Mouse (Mus musculus): ENCODE measurements around the gene Mcpt1. TPM values are rescaled to one million over a fixed set of nuclear protein-coding genes. Genes with fewer than 3 reads are reported as not detected.

Mcpt1 gene
- polyA plus RNA-seq, 1 experiment from 2014 or later, result not detected

Other genes with a start within 250 kb of the Mcpt1 start
- 20.2 and 21.6 TPM in 2 replicates for gene Adcy4, start 233.9 kb upstream of the Mcpt1 start, polyA plus RNA-seq (2015; fragmentation: Nextera tagmentation; extraction: Ambion mirVana)
- gene Ripk3, start 229.1 kb upstream of the Mcpt1 start, polyA plus RNA-seq (2015; fragmentation: Nextera tagmentation; extraction: Ambion mirVana), result 41.1 and 44.4 TPM in 2 replicates
- 156 and 160 TPM in 2 replicates for gene Nfatc4, start 194.8 kb upstream of the Mcpt1 start, polyA plus RNA-seq (2015; fragmentation: Nextera tagmentation; extraction: Ambion mirVana)
- 27.8 and 28.1 TPM in 2 replicates for gene Nynrin, start 164.0 kb upstream of the Mcpt1 start, polyA plus RNA-seq (2015; fragmentation: Nextera tagmentation; extraction: Ambion mirVana)
- 0.28 and 0.30 TPM in 2 replicates for gene Cbln3, start 133.6 kb upstream of the Mcpt1 start, polyA plus RNA-seq (2015; fragmentation: Nextera tagmentation; extraction: Ambion mirVana)
- 21.0 and 22.0 TPM in 2 replicates for gene Khnyn, start 133.0 kb upstream of the Mcpt1 start, polyA plus RNA-seq (2015; fragmentation: Nextera tagmentation; extraction: Ambion mirVana)
- gene Sdr39u1, start 117.7 kb upstream of the Mcpt1 start, polyA plus RNA-seq (2015; fragmentation: Nextera tagmentation; extraction: Ambion mirVana), result 79.8 and 85.5 TPM in 2 replicates
- gene Cma1, start 73.3 kb upstream of the Mcpt1 start, polyA plus RNA-seq (2015; fragmentation: Nextera tagmentation; extraction: Ambion mirVana), result 12.4 and 28.3 TPM in 2 replicates
- gene Cma2, start 67.0 kb upstream of the Mcpt1 start, polyA plus RNA-seq (2015; fragmentation: Nextera tagmentation; extraction: Ambion mirVana), result 0.29 TPM in 1 of 2 replicates, not detected in the other
- not detected in 2 replicates for gene Mcpt9, start 12.5 kb downstream of the Mcpt1 start, polyA plus RNA-seq (2015; fragmentation: Nextera tagmentation; extraction: Ambion mirVana)
- 0.39 and 0.41 TPM in 2 replicates for gene Mcpt2, start 24.1 kb downstream of the Mcpt1 start, polyA plus RNA-seq (2015; fragmentation: Nextera tagmentation; extraction: Ambion mirVana)
- gene Mcpt4, start 44.3 kb downstream of the Mcpt1 start, polyA plus RNA-seq (2015; fragmentation: Nextera tagmentation; extraction: Ambion mirVana), result 1.1 TPM in 1 of 2 replicates, not detected in the other
- gene Mcpt8, start 67.3 kb downstream of the Mcpt1 start, polyA plus RNA-seq (2015; fragmentation: Nextera tagmentation; extraction: Ambion mirVana), result 0.44 and 0.48 TPM in 2 replicates
- 0.36 TPM in 1 of 2 replicates, not detected in the other for gene Ctsg, start 84.6 kb downstream of the Mcpt1 start, polyA plus RNA-seq (2015; fragmentation: Nextera tagmentation; extraction: Ambion mirVana)
- gene Gzme, start 102.7 kb downstream of the Mcpt1 start, polyA plus RNA-seq (2015; fragmentation: Nextera tagmentation; extraction: Ambion mirVana), result not detected in 2 replicates
- gene Gzmd, start 114.6 kb downstream of the Mcpt1 start, polyA plus RNA-seq (2015; fragmentation: Nextera tagmentation; extraction: Ambion mirVana), result not detected in 2 replicates
- not detected in 2 replicates for gene Gzmg, start 141.6 kb downstream of the Mcpt1 start, polyA plus RNA-seq (2015; fragmentation: Nextera tagmentation; extraction: Ambion mirVana)
- gene Gzmn, start 156.6 kb downstream of the Mcpt1 start, polyA plus RNA-seq (2015; fragmentation: Nextera tagmentation; extraction: Ambion mirVana), result not detected in 2 replicates
- gene Gzmf, start 193.4 kb downstream of the Mcpt1 start, polyA plus RNA-seq (2015; fragmentation: Nextera tagmentation; extraction: Ambion mirVana), result not detected in 2 replicates
- 0.32 TPM in 1 of 2 replicates, not detected in the other for gene Gzmc, start 216.7 kb downstream of the Mcpt1 start, polyA plus RNA-seq (2015; fragmentation: Nextera tagmentation; extraction: Ambion mirVana)
- gene Gzmb, start 244.3 kb downstream of the Mcpt1 start, polyA plus RNA-seq (2015; fragmentation: Nextera tagmentation; extraction: Ambion mirVana), result 0.54 and 0.90 TPM in 2 replicates

Measured in embryonic facial prominence, embryonic 13.5 days (tissue).